Mouse (Mus musculus) liver, embryonic 11.5 days (tissue): Measurements from ENCODE around the gene Kcnh2. TPM values are rescaled to one million over a fixed set of nuclear protein-coding genes. Genes with fewer than 3 reads are reported as not detected.

Experiments
- ATAC-seq: fragments of 200-750 bp; cut with Nextera tagmentation; replicated peaks from 2 replicates; pipeline ENCODE4 v1.8.0; 2017; ENCODE audit warnings: moderate number of reproducible peaks, mild to moderate bottlenecking, moderate TSS enrichment, moderate library complexity; ENCODE audit not compliant: low FRiP score
- DNase-seq: peaks from one replicate; pipeline ENCODE4 v3.0.0-alpha.2; 2017; ENCODE audit warnings: low spot score
- H3K27ac ChIP-seq: fragments of 300-500 bp; sonication (generic); 2 replicates; pipeline ENCODE4 v1.5.1; 2014; ENCODE audit warnings: mild to moderate bottlenecking, low read depth, low read length, control low read depth
- H3K27me3 ChIP-seq: fragments of 300-500 bp; sonication (generic); replicated peaks from 2 replicates; pipeline ENCODE4 v1.6.1; 2014; ENCODE audit warnings: low read length, mixed read lengths; ENCODE audit not compliant: control insufficient read depth, insufficient read depth
- H3K36me3 ChIP-seq: fragments of 300-500 bp; sonication (generic); 2 replicates; pipeline ENCODE4 v1.6.1; 2014; ENCODE audit warnings: mild to moderate bottlenecking, low read length, moderate library complexity, mixed read lengths; ENCODE audit not compliant: control insufficient read depth, insufficient read depth
- H3K4me1 ChIP-seq: fragments of 300-500 bp; sonication (generic); replicated peaks from 2 replicates; pipeline ENCODE4 v1.6.1; 2014; ENCODE audit warnings: low read length, mixed read lengths; ENCODE audit not compliant: control insufficient read depth, insufficient read depth
- H3K4me2 ChIP-seq: fragments of 300-500 bp; sonication (generic); 2 replicates; pipeline ENCODE4 v1.6.1; 2014; ENCODE audit warnings: mild to moderate bottlenecking, control low read depth, moderate library complexity
- H3K4me3 ChIP-seq: fragments of 300-500 bp; sonication (generic); 2 replicates; pipeline ENCODE4 v1.5.1; 2014; ENCODE audit warnings: low read depth, low read length, control low read depth
- H3K9ac ChIP-seq: fragments of 300-500 bp; sonication (generic); 2 replicates; pipeline ENCODE4 v1.6.1; 2014; ENCODE audit warnings: low read depth, low read length, control low read depth
- H3K9me3 ChIP-seq: fragments of 300-500 bp; sonication (generic); 2 replicates; pipeline ENCODE4 v1.6.1; 2016; ENCODE audit warnings: low read length, inconsistent platforms, mixed read lengths; ENCODE audit not compliant: control insufficient read depth
- WGBS: fragments of 180-500 bp; shearing (Covaris S2); extraction: QIAGEN DNeasy Blood & Tissue Kit; methylation state at CpG from one replicate; pipeline ENCODE4 v1.1.7; 2014; 5-methylcytosine and 5-hydroxymethylcytosine counted together
- polyA plus RNA-seq: library from polyadenylated mRNA; unstranded; fragments of >200 nt; fragmentation: Nextera tagmentation; extraction: Ambion mirVana; gene quantifications from 2 replicates; pipeline ENCODE4 v1.2.1, GENCODE M21; 2014

Gene Kcnh2
- polyA plus RNA-seq, 1 experiment from 2014 or later = 3.8 TPM

DNA sequence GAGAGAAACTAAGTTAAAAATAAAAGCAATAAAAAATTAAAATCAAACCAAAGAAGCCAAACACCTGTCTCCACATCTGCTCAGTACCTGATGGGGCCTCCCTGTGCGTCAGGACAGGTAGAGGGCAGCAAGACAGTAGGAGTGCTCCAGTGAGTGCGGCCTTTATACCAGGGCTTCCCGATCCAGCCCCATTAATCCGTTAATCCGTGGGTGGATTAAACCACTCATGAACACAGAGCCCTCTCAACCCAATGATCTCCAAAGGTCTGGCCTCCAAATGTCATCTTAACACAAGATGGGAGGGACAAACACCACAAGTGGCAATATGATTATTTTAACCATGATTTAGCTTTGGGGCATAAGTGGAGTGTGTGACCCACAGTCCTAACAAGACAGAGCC is 22.4 kb upstream of the Kcnh2 start:
- Histone ChIP-seq H3K9me3 (no peaks in the 10 kb centered on the region), H3K27me3 (no peaks in the 10 kb centered on the region), H3K27ac (no peak overlapping the region), H3K36me3 (no peaks in the 10 kb centered on the region), H3K4me1 (no peaks in the 10 kb centered on the region), H3K4me3 (no peak overlapping the region), H3K4me2 (no peak overlapping the region), H3K9ac (no peak overlapping the region)
- DNase-seq = no peak
- 80% methylated on average over 5 of the region's 5 CpGs for WGBS
- no peak for ATAC-seq

- Histone ChIP-seq H3K9me3 (no peaks in the 10 kb centered on the region), H3K36me3 (no peaks in the 10 kb centered on the region), H3K4me1 (peaks cover 4% of the 10 kb centered on the region), H3K27ac (no peak overlapping the region), H3K9ac (no peak overlapping the region), H3K4me2 (no peak overlapping the region), H3K4me3 (no peak overlapping the region), H3K27me3 (peaks cover 7% of the 10 kb centered on the region)
- DNase-seq = no peak
- ATAC-seq = no peak
- 80% methylated on average over 9 of the region's 9 CpGs for WGBS
These were observed 18.4 kb upstream of the Kcnh2 start for GRCm38 (mm10) chr5:24369767-24370166.

DNA sequence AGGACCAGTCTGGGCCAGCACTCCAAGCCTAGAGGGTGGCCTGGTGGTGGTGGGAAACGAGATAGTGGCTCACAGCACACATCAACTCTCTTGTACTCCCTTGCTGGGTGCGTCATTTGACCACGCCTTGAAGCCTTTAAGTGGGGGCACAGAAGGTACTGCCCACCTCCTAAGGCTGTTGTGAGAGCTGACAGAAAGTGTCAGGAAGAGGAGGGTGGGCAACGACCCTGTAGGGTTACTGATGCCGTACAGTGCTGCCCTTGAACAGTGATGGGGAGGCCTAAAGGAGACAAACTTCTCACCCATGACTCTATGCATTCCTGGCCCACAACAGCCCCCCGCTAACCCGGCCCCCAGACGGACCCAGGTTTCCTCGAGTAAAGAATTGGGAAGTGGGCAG is 15.0 kb upstream of the Kcnh2 start:
- peaks cover 22% of the 10 kb centered on the region for H3K27me3 ChIP-seq
- no peak for DNase-seq
- 64% methylated on average over 9 of the region's 9 CpGs for WGBS

DNA sequence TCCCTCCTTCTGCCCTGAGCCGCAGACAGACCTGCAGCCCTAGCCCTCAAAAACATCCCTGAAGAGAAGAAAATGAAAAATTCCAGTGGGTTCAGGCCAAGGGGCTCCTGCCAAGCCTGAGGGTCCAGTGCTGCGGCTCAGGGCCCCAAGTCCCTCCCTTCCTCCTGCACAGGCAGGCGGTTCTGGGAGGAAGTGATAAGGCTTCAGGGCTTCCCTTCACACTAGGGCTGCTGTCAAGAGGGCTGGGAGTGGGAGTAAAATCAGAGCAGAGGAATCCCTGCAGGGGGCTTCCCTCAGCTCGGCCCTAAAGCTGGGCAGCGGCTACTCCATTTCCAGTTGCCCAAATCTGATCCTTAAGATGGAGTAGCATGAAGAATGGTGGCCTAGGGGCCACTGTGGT is 14.1 kb upstream of the Kcnh2 start:
- Histone ChIP-seq H3K9me3 (no peaks in the 10 kb centered on the region), H3K27me3 (peaks cover 22% of the 10 kb centered on the region), H3K4me1 (peaks cover 4% of the 10 kb centered on the region), H3K4me3 (peak overlapping the region; percentile 15), H3K4me2 (peak overlapping the region; percentile 37), H3K9ac (no peak overlapping the region), H3K36me3 (no peaks in the 10 kb centered on the region), H3K27ac (no peak overlapping the region)
- ATAC-seq (peak; percentile 29; the same call in 1 of the 2 replicates), DNase-seq (no peak)
- WGBS = 8% methylated on average over 5 of the region's 5 CpGs

More for the DNA sequence above, 15.0 kb upstream of the Kcnh2 start:
- H3K9me3 ChIP-seq = no peaks in the 10 kb centered on the region
- H3K27ac ChIP-seq = no peak overlapping the region
- no peaks in the 10 kb centered on the region for H3K36me3 ChIP-seq
- H3K9ac ChIP-seq = no peak overlapping the region
- no peak overlapping the region for H3K4me3 ChIP-seq
- peaks cover 4% of the 10 kb centered on the region for H3K4me1 ChIP-seq
- ATAC-seq = no peak
- no peak overlapping the region; the same call in 1 of the 2 replicates for H3K4me2 ChIP-seq

- Histone ChIP-seq H3K27ac (no peak overlapping the region), H3K4me3 (peak overlapping the region; percentile 22), H3K27me3 (peaks cover 22% of the 10 kb centered on the region), H3K36me3 (no peaks in the 10 kb centered on the region), H3K9me3 (no peaks in the 10 kb centered on the region), H3K4me1 (peaks cover 4% of the 10 kb centered on the region), H3K4me2 (peak overlapping the region; percentile 37), H3K9ac (no peak overlapping the region)
- WGBS = 65% methylated on average over 10 of the region's 10 CpGs
- no peak for ATAC-seq
- DNase-seq = no peak
These were observed 13.6 kb upstream of the Kcnh2 start for GRCm38 (mm10) chr5:24364963-24365362.

DNA sequence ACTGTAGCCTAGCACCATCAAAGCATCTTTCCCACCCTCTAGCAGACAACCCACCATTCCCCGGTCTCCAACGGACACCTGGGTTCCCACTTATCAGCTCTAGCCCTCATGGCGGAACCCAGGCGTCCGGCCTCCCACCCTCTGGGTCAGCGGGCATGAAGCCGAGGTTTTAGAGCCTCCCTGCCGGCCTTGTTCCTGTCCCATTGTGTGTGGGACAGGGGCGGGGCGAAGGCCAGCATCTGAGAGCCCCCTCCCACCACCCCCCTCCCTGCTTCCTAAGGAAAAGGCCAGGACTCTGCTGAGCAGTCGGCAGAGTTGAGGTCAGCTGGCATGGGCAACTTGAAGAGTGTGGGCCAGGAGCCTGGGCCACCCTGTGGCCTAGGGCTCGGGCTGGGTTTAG is 13.1 kb upstream of the Kcnh2 start, which contains the start of gene Nos3:
Gene Nos3 (plus strand): TSS at position 303 of the 400 bp plus-strand sequence.
- H3K36me3 ChIP-seq = no peaks in the 10 kb centered on the region
- DNase-seq (no peak), ATAC-seq (no peak; the same call in 1 of the 2 replicates)
- H3K9me3 ChIP-seq = no peaks in the 10 kb centered on the region
- H3K4me1 ChIP-seq = peaks cover 4% of the 10 kb centered on the region
- peak within 1 kb of the TSS; percentile 37 for H3K4me2 ChIP-seq
- peaks cover 22% of the 10 kb centered on the region for H3K27me3 ChIP-seq
- H3K9ac ChIP-seq = no peak within 1 kb of the TSS
- 43% methylated on average over 12 of the region's 12 CpGs for WGBS
- H3K27ac ChIP-seq = no peak within 1 kb of the TSS
- peak within 1 kb of the TSS; percentile 22 for H3K4me3 ChIP-seq

GRCm38 (mm10) chr5:24364061-24364460 is 12.7 kb upstream of the Kcnh2 start:
- DNase-seq (no peak), ATAC-seq (no peak)
- Histone ChIP-seq H3K9ac (no peak overlapping the region), H3K27ac (no peak overlapping the region), H3K27me3 (peaks cover 22% of the 10 kb centered on the region), H3K36me3 (no peaks in the 10 kb centered on the region), H3K4me1 (peaks cover 4% of the 10 kb centered on the region), H3K9me3 (no peaks in the 10 kb centered on the region), H3K4me2 (no peak overlapping the region), H3K4me3 (no peak overlapping the region)
- 52% methylated on average over 3 of the region's 3 CpGs for WGBS

DNA sequence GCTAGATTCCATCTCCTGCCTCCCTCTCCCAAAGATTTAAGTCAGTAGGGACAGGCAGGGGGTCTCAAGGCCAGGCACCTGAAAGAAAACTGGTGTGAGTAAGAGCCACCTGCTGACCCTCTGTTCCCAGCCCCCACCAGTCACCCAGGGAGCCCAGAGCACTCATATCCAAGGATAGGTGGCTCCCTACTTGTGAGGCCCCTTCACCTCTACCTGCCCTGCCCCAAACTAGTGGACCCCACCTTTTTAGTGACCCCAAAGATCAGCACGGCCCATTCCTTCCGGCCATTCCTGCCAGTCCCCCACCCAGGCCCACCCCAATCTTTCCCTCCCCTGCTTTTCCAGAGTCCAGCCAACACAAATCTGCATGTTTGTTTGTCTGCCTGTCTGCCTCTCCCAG is 12.1 kb upstream of the Kcnh2 start:
- Histone ChIP-seq H3K9me3 (no peaks in the 10 kb centered on the region), H3K4me3 (no peak overlapping the region), H3K36me3 (no peaks in the 10 kb centered on the region), H3K27ac (no peak overlapping the region), H3K27me3 (peaks cover 25% of the 10 kb centered on the region), H3K4me1 (peaks cover 4% of the 10 kb centered on the region), H3K4me2 (no peak overlapping the region), H3K9ac (no peak overlapping the region)
- ATAC-seq = no peak
- 41% methylated on average over 2 of the region's 2 CpGs for WGBS
- DNase-seq = no peak

GRCm38 (mm10) chr5:24360792-24361454 is 9.5 kb upstream of the Kcnh2 start:
- ATAC-seq = 0 out of 2 replicates have a peak, but pooled peaks have one; percentile 42
- Histone ChIP-seq H3K4me2 (no peak overlapping the region), H3K27ac (no peak overlapping the region)

More at GRCm38 (mm10) chr5:24360792-24361454, 9.5 kb upstream of the Kcnh2 start:
- Histone ChIP-seq H3K9ac (no peak overlapping the region), H3K4me3 (no peak overlapping the region), H3K27me3 (peaks cover 21% of the 10 kb centered on the region), H3K4me1 (peaks cover 4% of the 10 kb centered on the region), H3K9me3 (no peaks in the 10 kb centered on the region), H3K36me3 (no peaks in the 10 kb centered on the region)
- DNase-seq = peak; percentile 72
- WGBS = under 1% methylated on average over 7 of the region's 7 CpGs
